Mouse (Mus musculus) ES-Bruce4 (cell line): ENCODE results near the gene Cgnl1.

Experiments
- CTCF ChIP-seq: IDR thresholded peaks from one replicate; pipeline ENCODE4 v1.8.1; 2011; ENCODE audit warnings: low read depth, low read length
- POLR2A ChIP-seq: IDR thresholded peaks from one replicate; pipeline ENCODE4 v1.8.1; 2011; ENCODE audit warnings: low read length; ENCODE audit not compliant: insufficient read depth

DNA sequence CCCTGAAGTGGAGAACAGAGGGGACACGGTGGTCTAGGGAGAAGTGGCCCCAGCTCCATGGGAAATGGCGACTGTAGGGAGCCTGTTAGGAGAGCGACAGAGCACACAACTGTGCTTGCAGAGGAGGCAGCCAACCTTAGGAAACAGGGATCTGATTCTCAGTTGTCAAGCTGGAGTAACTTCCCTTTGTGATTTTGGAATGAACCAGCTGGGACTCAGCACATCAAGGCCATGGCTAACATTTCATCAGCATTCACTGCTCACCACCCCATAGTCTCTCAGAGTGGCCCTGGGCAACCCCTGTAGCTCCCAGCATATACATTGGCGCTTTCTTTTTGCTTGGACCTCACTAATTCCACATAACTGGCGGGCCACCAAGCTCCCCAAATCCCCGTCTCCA lies 145.4 kb downstream of the Cgnl1 start:
- TF ChIP-seq CTCF (no peak), POLR2A (no peak)
